Mouse (Mus musculus) heart, embryonic 11.5 days (tissue): ENCODE measurements around the gene Ifit1. TPM values are rescaled to one million over a fixed set of nuclear protein-coding genes. Genes with fewer than 3 reads are reported as not detected.

Experiments used
- ATAC-seq: fragments of 200-750 bp; cut with Nextera tagmentation; replicated peaks from 2 replicates; pipeline ENCODE4 v1.8.0; 2017; ENCODE audit warnings: moderate library complexity; ENCODE audit not compliant: insufficient number of reproducible peaks, low FRiP score, low TSS enrichment
- H3K27ac ChIP-seq: fragments of 300-500 bp; sonication (generic); 2 replicates; pipeline ENCODE4 v1.5.1; 2014; ENCODE audit warnings: mild to moderate bottlenecking, low read depth, low read length
- H3K27me3 ChIP-seq: fragments of 300-500 bp; sonication (generic); 2 replicates; pipeline ENCODE4 v1.6.1; 2014; ENCODE audit warnings: mild to moderate bottlenecking, low read length, mixed read lengths; ENCODE audit not compliant: control insufficient read depth, insufficient read depth
- H3K36me3 ChIP-seq: fragments of 300-500 bp; sonication (generic); 2 replicates; pipeline ENCODE4 v1.6.1; 2014; ENCODE audit warnings: mild to moderate bottlenecking, low read length, moderate library complexity, mixed read lengths; ENCODE audit not compliant: control insufficient read depth, insufficient read depth
- H3K4me1 ChIP-seq: fragments of 300-500 bp; sonication (generic); 2 replicates; pipeline ENCODE4 v1.6.1; 2014; ENCODE audit warnings: low read length; ENCODE audit not compliant: control insufficient read depth, insufficient read depth
- H3K4me2 ChIP-seq: fragments of 300-500 bp; sonication (generic); 2 replicates; pipeline ENCODE4 v1.6.1; 2014; ENCODE audit warnings: mild to moderate bottlenecking, moderate library complexity
- H3K4me3 ChIP-seq: fragments of 300-500 bp; sonication (generic); 2 replicates; pipeline ENCODE4 v1.5.1; 2014; ENCODE audit warnings: low read depth, low read length
- H3K9ac ChIP-seq: fragments of 300-500 bp; sonication (generic); 2 replicates; pipeline ENCODE4 v1.6.1; 2014; ENCODE audit warnings: mild to moderate bottlenecking, low read depth, low read length, moderate library complexity
- H3K9me3 ChIP-seq: fragments of 300-500 bp; sonication (generic); replicated peaks from 2 replicates; pipeline ENCODE4 v1.6.1; 2016; ENCODE audit warnings: low read length; ENCODE audit not compliant: control insufficient read depth
- WGBS: fragments of 180-500 bp; shearing (Covaris S2); extraction: QIAGEN DNeasy Blood & Tissue Kit; methylation state at CpG from one replicate; pipeline ENCODE4 v1.1.7; 2014; ENCODE audit not compliant: insufficient replicate concordance; 5-methylcytosine and 5-hydroxymethylcytosine counted together
- polyA plus RNA-seq: library from polyadenylated mRNA; unstranded; fragments of >200 nt; fragmentation: Nextera tagmentation; extraction: Ambion mirVana; gene quantifications from 2 replicates; pipeline ENCODE4 v1.2.1, GENCODE M21; 2014

The Ifit1 gene
- polyA plus RNA-seq, 1 experiment from 2014 or later, result 0.44 TPM

DNA sequence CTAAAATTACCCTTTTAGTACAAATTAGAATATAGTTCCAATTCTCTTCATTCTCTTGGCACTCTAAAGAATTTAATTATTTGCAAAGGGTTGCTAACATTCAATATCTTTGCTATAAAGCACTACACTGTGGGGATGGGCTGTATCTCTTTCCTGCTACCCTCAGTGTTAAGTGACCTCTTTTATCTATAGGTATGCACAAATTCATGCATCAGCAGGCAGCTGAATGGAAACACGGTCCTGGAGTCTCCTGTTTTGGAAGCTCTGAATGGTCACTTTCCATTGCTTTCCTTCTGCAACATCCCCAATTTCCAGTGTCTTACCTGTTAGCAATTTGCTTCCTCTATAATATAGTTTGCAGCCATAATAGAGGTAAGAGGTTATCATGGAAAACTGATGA lies 58.2 kb downstream of the Ifit1 start:
- H3K9ac ChIP-seq, result no peak overlapping the region
- H3K4me1 ChIP-seq, result no peaks in the 10 kb centered on the region; the same call in 1 of the 2 replicates
- no peak for ATAC-seq
- no peaks in the 10 kb centered on the region for H3K9me3 ChIP-seq
- no peaks in the 10 kb centered on the region for H3K36me3 ChIP-seq
- 46% methylated on average over 1 of the region's 1 CpGs for WGBS
- no peaks in the 10 kb centered on the region for H3K27me3 ChIP-seq
- H3K4me2 ChIP-seq, result no peak overlapping the region
- no peak overlapping the region for H3K4me3 ChIP-seq
- H3K27ac ChIP-seq, result no peak overlapping the region

DNA sequence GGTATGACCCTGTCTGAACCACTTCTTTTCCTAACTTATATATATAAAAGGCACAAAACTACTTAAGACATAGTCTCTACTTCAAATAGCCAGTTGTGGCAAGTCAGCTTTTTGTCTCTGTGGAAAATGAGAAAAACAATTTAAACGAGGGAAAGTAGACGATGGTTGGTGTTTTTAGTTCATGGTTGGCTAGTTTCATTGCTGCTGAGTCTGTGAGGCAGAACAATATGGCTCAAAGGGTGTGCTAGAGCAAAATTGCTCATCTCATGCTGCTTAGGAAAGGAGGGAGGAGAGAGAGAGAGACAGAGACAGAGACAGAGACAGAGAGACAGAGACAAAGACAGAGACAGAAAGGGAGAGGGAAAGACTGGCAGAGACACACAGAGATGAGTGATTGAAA lies 58.6 kb downstream of the Ifit1 start:
- Histone ChIP-seq H3K4me1 (no peaks in the 10 kb centered on the region; the same call in 1 of the 2 replicates), H3K36me3 (no peaks in the 10 kb centered on the region), H3K9me3 (no peaks in the 10 kb centered on the region), H3K27me3 (no peaks in the 10 kb centered on the region), H3K9ac (no peak overlapping the region), H3K4me2 (no peak overlapping the region), H3K4me3 (no peak overlapping the region), H3K27ac (no peak overlapping the region)
- no peak for ATAC-seq
- 80% methylated on average over 2 of the region's 2 CpGs for WGBS

Other genes with a start within 250 kb of the Ifit1 start
- gene Ch25h, start 165.7 kb upstream of the Ifit1 start, polyA plus RNA-seq, result 1.8 and 3.7 TPM in 2 replicates
- 36.2 and 41.2 TPM in 2 replicates for gene Lipa, start 113.4 kb upstream of the Ifit1 start, polyA plus RNA-seq
- 5.6 and 6.4 TPM in 2 replicates for gene Ifit2, start 90.2 kb upstream of the Ifit1 start, polyA plus RNA-seq
- 0.19 and 0.24 TPM in 2 replicates for gene Ifit3, start 57.3 kb upstream of the Ifit1 start, polyA plus RNA-seq
- gene Ifit1bl1, start 38.9 kb upstream of the Ifit1 start, polyA plus RNA-seq, result 1.1 and 1.5 TPM in 2 replicates
- gene Ifit3b, start 32.9 kb upstream of the Ifit1 start, polyA plus RNA-seq, result 0.14 and 0.44 TPM in 2 replicates
- 0.73 and 1.0 TPM in 2 replicates for gene Ifit1bl2, start 128 bp upstream of the Ifit1 start, polyA plus RNA-seq
- 37.2 and 41.1 TPM in 2 replicates for gene Slc16a12, start 106.4 kb downstream of the Ifit1 start, polyA plus RNA-seq
- gene Pank1, start 238.6 kb downstream of the Ifit1 start, polyA plus RNA-seq, result 12.5 and 14.2 TPM in 2 replicates